Mouse (Mus musculus): ENCODE measurements at regions not wholly inside any gene's neighbourhood (a gene's known extent, or its start where the extent isn't known, plus 50 kb on each side); places are given as distances from the start of the nearest gene placed in this dataset.
A peak's percentile ranks its signal among the peaks of the same experiment; 100 is the strongest.

DNA sequence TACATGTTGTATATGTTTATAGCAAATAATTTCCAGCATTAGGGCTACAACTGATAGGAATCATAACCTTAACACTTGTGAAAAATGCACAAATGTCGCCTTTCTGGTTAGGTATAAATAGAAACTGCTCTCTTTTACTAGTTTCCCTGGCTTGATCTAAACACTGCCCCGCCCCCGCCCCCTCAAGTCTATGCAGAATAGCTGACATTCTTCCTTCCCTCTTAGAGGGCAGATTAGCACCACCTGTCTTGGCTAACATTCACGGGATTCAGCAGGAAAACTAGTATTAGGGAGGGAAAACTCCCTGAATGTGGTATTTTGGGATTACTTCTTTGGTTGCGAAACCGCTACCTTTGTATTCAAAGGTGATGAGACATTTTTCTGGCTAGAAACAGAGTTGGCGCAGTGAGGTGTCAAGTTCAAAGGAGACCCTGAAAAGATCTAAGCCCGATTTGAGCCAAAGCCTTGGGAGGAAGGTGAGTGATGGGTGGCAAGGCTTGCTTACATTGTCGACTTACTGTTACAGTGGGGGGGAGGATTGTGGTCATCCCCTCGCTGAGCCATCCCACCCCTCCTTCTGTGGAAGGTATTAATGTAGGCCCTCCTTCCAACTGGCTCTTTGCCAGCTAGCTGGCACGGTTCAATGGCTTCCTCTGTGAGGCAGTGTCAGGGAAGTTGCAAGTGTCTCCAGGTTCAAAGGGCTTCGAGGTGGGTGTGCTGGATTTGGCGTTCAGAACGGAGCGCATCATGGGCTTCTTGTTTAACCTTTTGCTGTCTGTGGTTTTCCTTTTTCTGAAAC lies 209.8 kb upstream of the Nr2f2 start:
- DNase-seq (ENCODE audit: low read depth, low spot score) = peak; percentile 29

DNA sequence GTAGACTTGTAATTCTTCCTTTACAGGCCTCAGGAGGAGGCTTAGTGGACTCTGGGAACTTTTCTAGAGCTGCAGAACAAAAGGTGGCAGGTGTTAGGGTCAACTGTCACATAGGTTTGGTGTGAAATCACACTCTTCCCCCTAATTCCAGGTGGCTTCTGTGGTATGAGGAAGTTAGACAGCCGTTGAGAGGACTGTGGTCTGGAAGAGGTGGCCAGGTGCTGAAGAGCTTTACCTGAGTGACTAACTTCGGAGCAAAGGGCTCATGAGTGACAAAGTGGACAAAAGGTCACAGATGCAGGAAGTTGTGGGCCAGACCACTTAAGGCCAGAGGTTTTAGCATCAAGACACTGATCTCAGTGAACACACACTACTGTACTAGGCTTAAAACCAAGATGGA lies 209.1 kb upstream of the Nr2f2 start:
- no peak for DNase-seq (ENCODE audit: low read depth, low spot score)

DNA sequence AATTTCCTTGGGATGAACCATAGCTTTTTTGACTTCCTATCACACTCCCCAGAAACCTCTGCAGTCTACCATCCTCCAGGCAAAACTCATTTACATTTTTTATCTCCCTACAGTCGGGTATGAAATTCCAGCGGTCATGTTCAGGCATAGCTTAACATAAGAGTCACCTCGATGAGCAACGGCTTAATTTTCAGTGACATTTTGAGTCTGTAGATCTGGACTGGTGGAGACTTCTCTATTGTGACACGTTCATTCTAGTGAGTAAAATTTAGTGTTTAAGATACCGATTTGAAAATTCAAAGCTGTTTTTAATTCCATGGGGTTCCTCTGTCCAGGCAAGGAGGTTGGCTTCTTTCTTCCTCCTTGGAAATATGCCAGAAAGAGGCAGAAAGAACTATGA lies 207.7 kb upstream of the Nr2f2 start:
- DNase-seq (ENCODE audit: low read depth, low spot score) = peak; percentile 90

DNA sequence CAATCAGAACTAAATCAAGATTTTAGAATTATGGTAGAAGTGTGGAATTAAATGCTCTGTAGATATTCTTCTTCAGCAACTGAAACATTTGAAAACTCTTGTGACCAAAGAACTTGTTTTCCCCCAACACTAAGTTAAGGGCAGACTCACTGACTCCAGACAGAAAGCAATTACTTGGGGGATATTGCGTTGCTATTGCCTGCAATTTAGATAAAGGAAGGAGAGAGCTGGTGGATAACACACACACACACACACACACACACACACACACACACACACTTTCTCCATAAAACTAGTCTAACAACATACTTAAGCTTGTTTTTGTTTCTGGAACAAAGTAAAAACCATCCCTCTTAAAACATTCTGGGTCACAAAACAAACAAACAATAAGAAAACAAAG lies 198.5 kb upstream of the Nr2f2 start:
- DNase-seq (ENCODE audit: low read depth, low spot score) = no peak

DNA sequence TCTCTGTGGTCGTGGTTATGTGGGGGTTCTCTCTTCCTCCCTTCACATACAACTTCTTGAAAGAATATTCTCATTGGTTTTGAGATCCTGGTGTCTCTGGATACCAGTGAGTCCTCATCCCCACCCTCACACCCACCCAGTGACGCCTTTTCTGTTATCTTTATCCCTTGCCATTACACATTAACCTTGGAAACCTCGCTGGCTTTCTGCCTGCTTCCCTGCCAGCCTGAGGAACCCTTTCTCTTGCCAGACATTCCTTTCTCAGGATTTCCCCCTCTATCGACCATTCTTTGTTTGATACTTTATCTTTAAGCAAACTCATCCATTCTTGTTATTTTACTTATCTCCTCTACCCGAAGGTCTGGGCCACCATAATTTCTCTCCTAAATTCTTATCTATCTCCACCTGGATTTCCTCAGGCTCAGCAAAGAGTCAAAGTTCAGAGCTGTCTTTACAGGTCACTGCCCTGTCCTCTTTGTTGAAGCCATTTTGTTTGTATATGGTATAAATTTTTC lies 182.5 kb upstream of the Nr2f2 start:
- no peak for DNase-seq (ENCODE audit: low read depth, low spot score)

DNA sequence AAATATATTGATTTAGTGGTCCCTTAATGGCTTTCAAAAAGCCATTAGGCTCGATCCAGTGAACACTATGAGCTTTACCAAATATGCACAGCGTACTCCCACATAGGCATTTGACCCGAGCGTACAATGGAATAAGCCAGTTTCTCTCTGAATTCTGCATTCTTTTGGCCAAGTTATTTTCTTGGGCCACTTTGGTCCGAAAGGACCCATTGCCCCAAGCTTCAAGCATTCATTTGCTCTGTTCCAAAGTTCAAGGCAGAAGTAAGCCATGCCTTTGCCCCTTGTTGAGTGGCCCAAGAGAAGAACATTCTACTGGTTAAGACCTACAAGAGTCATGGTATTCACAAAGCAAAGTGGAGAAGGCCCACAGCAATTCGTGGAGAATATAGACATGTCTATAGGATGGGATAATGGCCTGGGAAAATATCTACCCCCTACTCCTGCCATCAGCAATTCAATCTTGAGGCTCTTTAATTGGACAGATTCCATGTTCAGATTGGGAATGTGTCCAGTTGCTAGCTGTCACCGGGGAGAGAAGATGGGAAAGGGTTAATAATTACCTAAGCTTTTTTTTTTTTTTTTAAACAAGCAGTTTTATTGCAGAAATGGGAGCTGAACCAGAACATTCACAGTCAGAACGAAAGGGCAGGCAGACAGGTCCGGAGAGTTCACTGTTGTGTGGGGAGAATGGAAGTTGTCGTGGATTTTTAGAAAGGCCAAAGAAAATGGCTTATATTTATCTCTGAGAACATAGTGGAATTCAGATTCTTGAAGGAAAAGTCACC lies 175.5 kb upstream of the Nr2f2 start:
- no peak for DNase-seq (ENCODE audit: low read depth, low spot score)

DNA sequence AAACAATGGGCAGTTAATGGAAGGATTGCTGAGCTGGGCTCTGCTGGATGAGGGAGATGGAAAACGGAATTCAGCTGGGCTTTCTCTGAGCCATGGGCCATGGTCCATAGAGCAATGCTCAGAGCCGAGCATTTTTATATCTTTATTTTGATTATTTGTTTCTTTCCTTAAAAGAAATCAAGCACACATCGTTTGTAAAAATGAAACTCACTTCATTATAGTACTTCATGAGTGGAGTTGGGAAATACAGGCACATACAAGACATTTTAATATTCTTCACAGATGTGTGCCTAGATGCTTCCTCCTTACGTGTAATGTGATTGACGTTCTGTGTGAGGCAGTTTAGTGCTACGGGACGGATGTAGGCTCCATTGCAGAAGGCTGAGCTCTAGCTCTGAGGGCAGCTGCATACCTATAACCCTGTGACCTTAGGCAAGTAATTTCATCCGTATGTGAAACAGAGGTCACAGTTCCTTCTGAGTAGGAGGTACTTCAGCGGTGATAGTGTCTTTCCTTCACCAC lies 172.6 kb upstream of the Nr2f2 start:
- no peak for DNase-seq (ENCODE audit: low read depth, low spot score)

DNA sequence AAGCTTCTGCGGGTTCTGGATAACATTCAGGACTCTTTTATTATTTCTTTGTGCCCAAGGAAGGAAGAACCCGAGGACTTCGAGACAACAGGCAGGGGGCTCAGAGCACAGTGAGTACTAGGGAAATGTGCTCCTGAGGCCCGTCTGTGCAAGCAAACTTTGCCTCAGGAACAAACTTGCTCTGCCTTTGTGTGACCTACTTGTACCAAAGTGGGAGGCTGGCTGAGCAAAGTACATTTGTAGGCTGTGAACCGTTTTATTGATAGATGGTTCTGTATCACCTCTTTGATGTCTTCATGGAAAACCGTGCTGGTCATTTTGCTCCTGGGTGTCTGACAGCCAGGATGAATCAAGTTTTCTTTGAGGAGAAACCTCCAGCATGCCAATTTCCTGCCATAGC lies 169.5 kb upstream of the Nr2f2 start:
- DNase-seq (ENCODE audit: low read depth, low spot score) = no peak

DNA sequence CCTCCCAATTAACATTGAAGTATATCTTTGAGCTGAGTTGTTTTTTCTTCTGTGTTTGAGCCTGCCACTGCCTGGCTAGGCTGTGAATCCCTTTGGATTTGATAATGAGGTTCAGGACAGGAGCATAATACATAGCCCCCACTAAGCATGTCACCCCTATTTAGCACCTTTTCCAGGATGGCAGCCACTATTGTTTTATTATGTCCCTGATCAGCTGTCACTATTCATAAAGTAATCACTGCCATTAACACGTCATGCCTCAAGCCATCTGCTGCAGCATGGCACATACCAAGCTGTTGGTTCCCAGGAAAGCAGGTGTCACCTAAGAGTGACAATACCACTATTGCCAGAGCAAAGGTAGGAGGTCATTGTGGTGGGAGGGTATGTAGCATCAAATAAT lies 167.0 kb upstream of the Nr2f2 start:
- DNase-seq (ENCODE audit: low read depth, low spot score) = no peak

DNA sequence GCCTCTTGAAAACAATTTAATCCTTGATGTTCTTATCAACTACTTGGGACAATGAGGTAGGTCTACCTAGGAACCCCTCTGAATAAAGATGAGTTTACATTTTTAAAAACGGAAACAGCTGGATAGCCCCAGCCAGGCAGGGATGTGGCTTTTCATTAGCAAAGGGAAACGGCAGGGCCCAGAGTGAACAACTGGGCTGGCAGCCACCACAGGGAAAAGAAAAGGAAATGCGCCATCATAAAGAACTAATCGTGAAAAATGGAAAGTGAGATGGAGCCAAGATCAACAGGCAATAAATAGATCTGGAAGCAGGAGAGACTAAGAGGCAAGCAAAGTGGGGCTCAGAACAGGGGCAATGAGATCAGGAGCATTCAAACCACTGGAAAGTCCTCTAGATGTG lies 161.4 kb upstream of the Nr2f2 start:
- no peak for DNase-seq (ENCODE audit: low read depth, low spot score)

DNA sequence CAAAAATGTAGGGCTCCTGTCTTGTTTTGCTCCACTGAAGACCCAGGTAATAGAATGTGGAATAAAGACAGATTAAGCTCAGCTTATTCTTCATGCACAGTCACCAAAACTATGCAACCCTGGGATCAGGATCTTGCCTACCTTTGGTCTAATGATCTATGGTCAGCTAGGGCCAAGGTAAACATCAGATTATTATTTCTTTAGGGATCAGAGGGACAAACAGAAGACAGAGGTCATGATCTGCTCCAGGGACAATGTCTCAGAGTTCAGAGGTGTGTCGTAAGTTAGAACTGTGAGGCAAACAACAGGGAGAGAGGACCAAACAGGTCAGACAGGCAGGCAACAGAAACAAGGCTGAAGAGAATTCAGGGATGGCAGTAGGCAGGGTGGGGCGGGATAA lies 158.8 kb upstream of the Nr2f2 start:
- no peak for DNase-seq (ENCODE audit: low read depth, low spot score)

DNA sequence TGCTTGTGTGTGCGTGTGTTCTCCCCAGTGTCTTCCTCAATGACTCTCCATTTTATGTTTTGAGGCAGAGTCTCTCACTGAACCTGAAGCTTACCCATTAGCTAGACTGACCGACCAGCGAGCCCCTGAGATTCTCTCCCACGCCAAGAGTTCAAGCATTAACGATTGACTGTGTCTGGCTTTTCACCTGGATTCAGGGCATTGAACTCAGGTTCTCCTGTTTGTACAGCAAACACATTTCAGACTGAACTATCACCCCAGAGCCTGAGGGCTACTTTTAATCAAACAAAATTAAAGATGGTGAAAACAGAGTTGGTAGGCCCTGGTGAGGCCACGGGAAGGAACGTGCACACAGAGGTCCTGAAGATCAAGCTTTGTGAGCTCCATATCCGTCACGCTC lies 158.2 kb upstream of the Nr2f2 start:
- DNase-seq (ENCODE audit: low read depth, low spot score) = no peak

DNA sequence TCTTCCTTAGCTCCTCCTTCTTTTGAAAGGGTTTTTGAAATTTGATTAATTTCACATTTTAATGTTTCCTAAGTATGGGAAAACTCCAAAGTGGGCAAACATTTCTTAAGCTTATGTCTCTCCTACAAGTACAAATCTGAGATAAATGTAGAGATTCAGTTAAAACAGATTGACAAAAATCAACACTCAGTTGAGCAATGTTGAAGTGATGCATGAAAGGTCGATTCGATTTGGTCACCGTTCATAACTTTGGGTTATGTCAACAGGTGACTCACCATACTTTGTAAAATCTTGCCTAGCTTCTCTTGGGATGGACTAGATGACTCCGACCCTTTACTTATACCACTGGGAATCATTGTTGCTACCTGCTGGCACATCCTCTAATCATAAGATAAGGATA lies 157.7 kb upstream of the Nr2f2 start:
- DNase-seq (ENCODE audit: low read depth, low spot score) = peak; percentile 36

DNA sequence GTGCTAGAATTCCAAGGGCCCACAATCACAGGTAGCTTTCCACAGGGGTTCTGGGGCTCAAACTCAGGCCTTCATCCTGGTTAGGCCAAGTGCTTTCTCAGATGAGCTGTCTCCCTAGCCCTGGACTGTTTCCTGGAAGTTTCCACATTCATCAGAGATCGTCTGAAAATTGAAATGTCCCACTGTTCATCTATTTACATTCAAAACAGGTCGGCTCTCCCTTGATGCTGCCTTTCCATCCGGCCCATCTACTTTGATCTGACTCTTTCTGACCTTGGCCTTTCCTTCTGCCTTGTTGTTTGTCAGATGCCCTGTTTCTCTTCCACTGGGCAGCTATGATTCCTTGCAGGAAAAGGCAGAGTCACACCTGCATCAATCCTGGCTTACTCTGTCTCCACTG lies 150.2 kb upstream of the Nr2f2 start:
- no peak for DNase-seq (ENCODE audit: low read depth, low spot score)

DNA sequence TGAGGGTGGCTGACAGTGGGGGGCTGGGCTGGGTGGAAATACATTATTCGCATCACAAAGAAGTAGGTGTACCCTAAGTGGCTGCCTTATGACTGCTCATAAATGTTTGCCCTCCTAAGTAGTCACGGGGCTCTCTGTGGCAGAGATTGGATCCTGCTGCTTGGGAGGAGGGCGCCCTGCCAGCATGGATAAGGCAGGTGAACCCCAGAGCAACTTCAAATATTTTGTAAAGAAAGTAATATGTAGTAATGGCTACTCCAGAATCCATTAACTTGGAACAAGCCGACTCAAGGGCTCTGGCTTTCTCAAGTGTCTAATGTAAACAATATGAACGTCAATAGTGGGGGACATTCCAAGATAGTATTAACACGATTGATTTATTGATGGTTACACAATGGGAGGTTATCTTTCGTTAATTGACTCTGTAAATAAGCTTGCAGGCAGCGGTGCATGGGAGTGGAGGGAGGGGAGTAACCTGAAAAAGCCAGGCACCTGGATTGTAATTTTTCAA lies 148.9 kb upstream of the Nr2f2 start:
- DNase-seq (ENCODE audit: low read depth, low spot score) = no peak

DNA sequence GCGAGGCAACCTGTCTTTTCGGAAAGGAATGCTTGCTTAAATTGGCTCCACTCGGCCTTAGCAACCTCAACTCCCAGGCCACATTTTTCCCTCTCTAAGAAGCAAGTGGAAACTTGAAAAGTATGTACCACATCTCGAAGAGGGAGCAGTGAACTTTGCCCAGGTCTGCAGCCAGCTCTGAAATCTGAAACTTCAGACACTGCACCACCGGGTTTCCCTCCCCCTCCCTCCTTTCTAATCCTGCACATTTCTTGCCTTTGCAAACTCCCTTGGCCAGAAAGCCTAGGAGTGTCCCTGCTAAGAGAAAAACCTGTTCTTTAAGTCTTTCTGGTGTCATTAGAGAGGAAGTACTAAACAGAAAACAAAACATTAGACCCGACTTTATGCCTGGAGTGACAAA lies 148.1 kb upstream of the Nr2f2 start:
- DNase-seq (ENCODE audit: low read depth, low spot score) = peak; percentile 39

DNA sequence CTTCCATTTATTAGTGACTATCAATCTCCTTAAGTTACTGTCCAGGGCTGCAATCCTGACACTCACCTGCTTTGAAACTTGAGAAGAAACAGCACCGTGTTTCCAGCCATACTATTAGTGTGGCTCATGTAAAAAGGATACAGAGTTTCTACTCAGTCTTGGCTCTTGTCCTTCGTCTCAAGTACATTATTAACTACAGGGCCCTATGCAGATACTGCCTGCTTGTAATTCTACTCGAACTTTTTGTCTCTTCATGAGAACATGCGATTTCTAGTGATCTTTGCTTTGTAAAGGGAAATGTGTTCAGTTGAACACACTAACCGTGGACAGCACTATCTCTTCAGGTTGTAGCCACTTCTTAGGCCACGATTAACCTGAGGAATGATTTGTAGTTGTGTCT lies 145.8 kb upstream of the Nr2f2 start:
- DNase-seq (ENCODE audit: low read depth, low spot score) = no peak

DNA sequence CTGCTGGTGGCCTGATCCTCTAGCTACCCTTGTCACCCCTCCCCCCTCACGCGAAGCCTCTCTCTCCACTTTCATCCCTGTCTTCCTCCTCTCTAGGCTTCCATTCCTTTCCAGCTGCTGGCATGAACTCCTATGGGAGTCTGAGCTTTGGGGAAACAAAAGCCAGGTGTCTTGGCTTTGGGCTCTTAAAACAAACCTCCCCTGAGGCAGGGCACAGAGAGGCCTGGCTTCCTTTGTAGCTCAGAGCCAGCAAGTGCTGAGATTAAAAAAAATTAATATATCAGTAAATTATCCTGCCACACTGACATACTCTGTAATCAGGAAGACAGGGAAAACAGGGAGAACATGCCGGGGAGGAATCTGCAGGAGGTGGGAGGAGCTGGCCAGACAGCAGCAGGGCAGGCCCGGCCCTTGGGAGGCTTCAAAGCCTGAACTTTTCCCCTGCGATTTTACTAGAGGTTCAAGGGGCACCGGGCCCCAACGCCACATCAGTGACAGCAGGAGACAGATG lies 139.2 kb upstream of the Nr2f2 start:
- no peak for DNase-seq (ENCODE audit: low read depth, low spot score)

DNA sequence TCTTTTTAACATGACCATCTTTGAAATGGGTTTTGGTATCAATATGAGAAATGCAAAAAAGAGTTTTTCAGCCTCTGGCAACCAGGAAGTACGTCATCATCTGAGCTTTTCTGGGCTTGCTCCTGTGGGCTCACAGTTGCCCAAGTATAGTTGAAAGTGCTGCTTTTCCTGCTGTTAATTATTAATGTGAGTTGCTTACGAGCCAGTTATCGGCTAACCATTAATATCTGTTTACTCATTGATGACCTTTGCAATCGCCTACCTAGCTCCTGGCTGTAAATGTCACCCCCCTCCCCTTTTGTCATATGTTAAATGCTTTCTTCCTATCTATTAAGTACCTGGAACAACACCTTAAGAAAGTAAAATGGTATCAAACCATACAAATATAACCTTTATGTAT lies 135.3 kb upstream of the Nr2f2 start:
- DNase-seq (ENCODE audit: low read depth, low spot score) = no peak

DNA sequence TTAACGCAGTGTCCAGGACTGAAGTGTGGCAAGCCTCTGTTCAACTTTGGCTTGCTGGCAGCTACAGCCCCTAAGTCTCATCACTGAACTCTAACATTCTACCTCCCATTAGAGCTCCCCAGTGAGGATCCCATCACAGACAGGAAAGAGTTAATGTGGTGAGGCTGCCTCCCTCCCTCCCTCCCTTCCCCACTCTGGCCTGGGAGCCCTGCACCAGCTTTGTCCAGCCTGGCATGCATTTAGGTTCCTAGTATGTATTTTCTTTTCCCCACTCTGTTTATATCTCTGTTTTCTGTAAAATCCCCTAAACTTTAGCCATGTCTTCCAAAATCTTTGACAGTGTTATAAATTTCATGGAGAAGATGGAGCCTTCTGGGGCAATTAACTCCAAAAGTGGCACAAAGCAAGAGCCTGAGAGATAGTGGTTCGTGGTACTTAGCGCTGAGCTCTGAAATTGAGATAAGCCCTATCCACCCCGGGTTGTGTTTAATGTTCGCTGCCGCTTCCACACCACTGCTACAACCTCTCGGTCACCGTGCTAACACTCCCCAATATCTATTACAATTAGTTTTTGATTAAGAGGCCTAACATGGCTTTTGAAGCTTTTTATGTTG lies 130.1 kb upstream of the Nr2f2 start:
- no peak for DNase-seq (ENCODE audit: low read depth, low spot score)

DNA sequence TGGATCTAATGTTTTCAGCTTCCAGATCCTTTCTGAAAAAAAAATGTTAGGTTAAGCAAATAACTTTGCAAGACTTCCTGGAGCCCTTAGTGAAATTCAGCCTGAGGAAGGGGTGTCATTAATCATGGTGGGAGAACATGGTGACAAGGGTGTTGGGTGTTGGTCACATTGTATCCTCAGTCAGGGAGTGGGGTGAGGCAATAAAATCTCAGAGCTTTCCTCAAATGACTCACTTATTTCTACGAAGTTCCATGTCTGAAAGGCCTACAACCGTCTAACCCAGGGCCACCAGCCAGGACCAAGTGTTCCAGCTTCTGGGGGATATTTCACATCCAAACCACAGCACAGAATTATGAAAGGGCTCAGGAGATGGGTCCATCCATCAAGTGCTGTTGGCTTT lies 117.7 kb upstream of the Nr2f2 start:
- peak; percentile 56 for DNase-seq (ENCODE audit: low read depth, low spot score)

DNA sequence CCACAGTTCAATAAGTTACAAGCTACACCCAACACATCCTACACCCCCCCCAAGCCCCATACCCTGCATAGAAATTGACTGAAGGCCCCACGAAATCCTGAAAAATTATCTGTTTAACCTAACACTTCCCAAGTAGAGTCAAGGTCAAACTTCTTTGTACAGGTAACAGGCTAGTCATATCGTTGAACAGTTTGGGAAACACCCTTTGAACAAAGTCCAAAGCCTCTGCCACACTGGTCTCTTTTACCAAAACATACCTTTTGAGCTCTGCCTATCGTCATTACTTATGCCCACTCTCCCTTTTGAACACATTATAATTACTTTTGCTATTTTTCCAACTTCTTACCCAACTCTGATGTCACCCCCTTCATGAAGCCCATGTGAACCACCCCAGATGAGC lies 117.0 kb upstream of the Nr2f2 start:
- no peak for DNase-seq (ENCODE audit: low read depth, low spot score)
